Mouse (Mus musculus): ENCODE measurements at regions not wholly inside any gene's neighbourhood (a gene's known extent, or its start where the extent isn't known, plus 50 kb on each side); places are given as distances from the start of the nearest gene placed in this dataset.
A peak's percentile ranks its signal among the peaks of the same experiment; 100 is the strongest.

DNA sequence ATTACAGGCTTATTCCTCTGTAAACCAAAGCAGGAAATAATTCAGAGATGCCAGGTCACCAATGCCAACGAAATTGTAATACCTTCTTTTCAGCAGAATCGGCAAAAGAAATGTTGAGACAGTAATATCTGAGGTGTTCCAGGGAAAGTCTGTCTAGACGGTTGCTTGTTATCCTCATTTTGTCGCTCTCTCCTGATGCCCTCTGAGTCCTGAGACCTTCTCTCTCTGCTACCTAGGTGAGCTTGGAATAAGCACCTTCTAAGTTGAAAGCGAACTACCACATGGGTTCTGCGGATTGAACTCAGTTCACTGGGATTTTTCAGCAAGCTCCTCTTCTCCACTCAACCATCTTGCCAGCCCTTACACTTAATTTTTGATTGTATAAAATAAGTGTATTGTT, 61.8 kb upstream of the Gm10295 start:
- Histone ChIP-seq H3K27me3 (ENCODE audit: control insufficient read depth, insufficient read depth, low read length, poor library complexity, severe bottlenecking) (no peaks in the 10 kb centered on the region), H3K27ac (ENCODE audit: insufficient read depth, low read length) (no peak overlapping the region), H3K9me3 (replicated peaks; ENCODE audit: control insufficient read depth, insufficient read depth, low read length, poor library complexity, severe bottlenecking) (no peaks in the 10 kb centered on the region), H3K9ac (ENCODE audit: low read depth, poor library complexity, severe bottlenecking) (no peak overlapping the region), H3K36me3 (ENCODE audit: control insufficient read depth, insufficient read depth, low read length, poor library complexity, severe bottlenecking) (no peaks in the 10 kb centered on the region), H3K4me3 (ENCODE audit: low read depth, low read length) (no peak overlapping the region), H3K4me1 (ENCODE audit: control insufficient read depth, insufficient read depth, low read length) (no peaks in the 10 kb centered on the region)
- no peak for TF ChIP-seq EP300 (IDR thresholded peaks at IDR 0.05; ENCODE audit: insufficient read depth, low read depth, low read length)

DNA sequence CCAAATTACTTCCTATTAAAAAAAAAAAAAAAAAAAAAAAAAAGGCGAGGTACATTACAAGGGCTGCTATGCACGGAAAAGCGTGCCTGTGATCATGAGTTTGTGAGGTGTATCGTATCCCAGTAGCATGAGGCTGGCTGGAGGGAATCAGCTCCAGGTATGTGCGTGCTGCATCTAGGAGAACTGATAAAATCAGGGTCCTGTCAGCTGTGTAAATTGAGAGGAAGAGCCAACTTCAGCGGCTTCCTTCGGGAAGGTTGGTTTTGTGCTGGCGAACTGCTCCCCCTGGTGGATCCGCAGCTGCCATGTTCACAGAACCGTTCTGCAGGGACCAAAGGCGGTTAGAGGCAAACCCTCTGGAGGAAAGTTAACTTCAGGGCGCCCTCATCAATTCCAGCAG, 60.8 kb upstream of the Gm10295 start:
- H3K27ac ChIP-seq (ENCODE audit: insufficient read depth, low read length) = no peak overlapping the region
- no peaks in the 10 kb centered on the region for H3K9me3 ChIP-seq (replicated peaks; ENCODE audit: control insufficient read depth, insufficient read depth, low read length, poor library complexity, severe bottlenecking)
- H3K4me1 ChIP-seq (ENCODE audit: control insufficient read depth, insufficient read depth, low read length) = no peaks in the 10 kb centered on the region
- H3K27me3 ChIP-seq (ENCODE audit: control insufficient read depth, insufficient read depth, low read length, poor library complexity, severe bottlenecking) = no peaks in the 10 kb centered on the region
- no peak overlapping the region for H3K9ac ChIP-seq (ENCODE audit: low read depth, poor library complexity, severe bottlenecking)
- TF ChIP-seq CTCF (IDR thresholded peaks at IDR 0.05; ENCODE audit: low read depth, low read length) (peak; percentile 80), EP300 (IDR thresholded peaks at IDR 0.05; ENCODE audit: insufficient read depth, low read depth, low read length) (no peak), POLR2A (IDR thresholded peaks at IDR 0.05; ENCODE audit: insufficient read depth, low read length) (no peak)
- H3K4me3 ChIP-seq (ENCODE audit: low read depth, low read length) = no peak overlapping the region
- H3K36me3 ChIP-seq (ENCODE audit: control insufficient read depth, insufficient read depth, low read length, poor library complexity, severe bottlenecking) = no peaks in the 10 kb centered on the region

DNA sequence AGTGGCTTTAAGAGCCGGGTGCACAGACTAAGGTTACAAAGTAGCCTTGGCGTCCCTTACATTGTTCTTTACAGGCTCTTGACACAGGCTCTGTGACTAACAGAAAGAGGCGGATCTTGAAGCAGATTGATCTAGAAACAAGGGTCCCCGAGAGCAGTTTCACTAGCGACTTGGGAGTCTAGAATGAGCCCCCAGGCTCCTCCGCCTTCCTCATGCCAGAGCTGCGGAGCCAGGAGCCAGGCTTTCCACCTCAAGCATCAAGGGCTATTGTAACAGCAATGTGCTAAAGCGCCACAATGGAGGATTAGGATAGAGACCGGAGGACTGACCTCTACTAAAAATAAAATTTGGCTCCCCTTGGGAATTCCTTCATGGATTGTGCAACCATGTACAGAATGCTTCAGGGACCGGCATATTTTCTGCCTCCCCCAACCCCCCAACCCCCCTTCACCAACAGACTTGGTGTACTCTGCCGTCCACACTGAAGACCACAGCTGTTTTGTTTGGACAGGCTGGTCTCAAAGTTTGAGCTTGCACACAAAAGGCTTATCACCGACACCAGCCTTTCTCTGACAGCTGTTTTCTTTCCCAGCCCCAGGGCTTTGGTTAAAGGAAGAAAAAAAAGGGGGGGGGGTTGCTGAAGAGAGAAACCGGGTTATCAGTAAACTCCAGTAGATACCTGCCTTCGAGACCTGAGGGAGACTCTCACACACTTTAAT, 60.2 kb upstream of the Gm10295 start:
- Histone ChIP-seq H3K9ac (ENCODE audit: low read depth, poor library complexity, severe bottlenecking) (no peak overlapping the region), H3K27me3 (ENCODE audit: control insufficient read depth, insufficient read depth, low read length, poor library complexity, severe bottlenecking) (no peaks in the 10 kb centered on the region), H3K4me1 (ENCODE audit: control insufficient read depth, insufficient read depth, low read length) (no peaks in the 10 kb centered on the region), H3K9me3 (replicated peaks; ENCODE audit: control insufficient read depth, insufficient read depth, low read length, poor library complexity, severe bottlenecking) (no peaks in the 10 kb centered on the region), H3K27ac (ENCODE audit: insufficient read depth, low read length) (no peak overlapping the region), H3K36me3 (ENCODE audit: control insufficient read depth, insufficient read depth, low read length, poor library complexity, severe bottlenecking) (no peaks in the 10 kb centered on the region), H3K4me3 (ENCODE audit: low read depth, low read length) (no peak overlapping the region)
- no peak for TF ChIP-seq CTCF (IDR thresholded peaks at IDR 0.05; ENCODE audit: low read depth, low read length)

DNA sequence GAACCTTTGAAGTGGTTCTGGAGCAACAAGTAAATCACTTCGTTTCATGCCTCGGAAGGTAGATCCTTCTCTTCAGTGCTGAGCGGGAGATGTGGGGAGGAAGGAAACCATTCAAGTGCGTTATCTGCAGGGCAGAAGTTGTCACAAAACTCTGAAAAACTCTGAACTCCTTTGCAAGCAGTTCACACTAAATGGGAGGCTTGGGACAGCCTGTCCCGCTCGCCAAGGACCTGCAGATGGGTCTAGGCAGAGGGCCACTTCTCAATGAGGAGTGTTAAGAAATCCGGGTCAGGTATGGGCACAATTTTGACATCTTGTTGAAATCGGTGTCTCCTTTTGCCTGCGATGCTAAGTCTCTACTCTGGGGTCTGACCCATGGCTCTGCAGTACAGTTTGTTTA, 58.6 kb upstream of the Gm10295 start:
- H3K4me3 ChIP-seq (ENCODE audit: low read depth, low read length) = no peak overlapping the region
- H3K9me3 ChIP-seq (replicated peaks; ENCODE audit: control insufficient read depth, insufficient read depth, low read length, poor library complexity, severe bottlenecking) = no peaks in the 10 kb centered on the region
- H3K36me3 ChIP-seq (ENCODE audit: control insufficient read depth, insufficient read depth, low read length, poor library complexity, severe bottlenecking) = no peaks in the 10 kb centered on the region
- no peak overlapping the region for H3K27ac ChIP-seq (ENCODE audit: insufficient read depth, low read length)
- no peaks in the 10 kb centered on the region for H3K4me1 ChIP-seq (ENCODE audit: control insufficient read depth, insufficient read depth, low read length)
- H3K27me3 ChIP-seq (ENCODE audit: control insufficient read depth, insufficient read depth, low read length, poor library complexity, severe bottlenecking) = no peaks in the 10 kb centered on the region
- H3K9ac ChIP-seq (ENCODE audit: low read depth, poor library complexity, severe bottlenecking) = no peak overlapping the region
- TF ChIP-seq EP300 (IDR thresholded peaks at IDR 0.05; ENCODE audit: insufficient read depth, low read depth, low read length) (no peak), POLR2A (IDR thresholded peaks at IDR 0.05; ENCODE audit: insufficient read depth, low read length) (no peak), CTCF (IDR thresholded peaks at IDR 0.05; ENCODE audit: low read depth, low read length) (no peak)

DNA sequence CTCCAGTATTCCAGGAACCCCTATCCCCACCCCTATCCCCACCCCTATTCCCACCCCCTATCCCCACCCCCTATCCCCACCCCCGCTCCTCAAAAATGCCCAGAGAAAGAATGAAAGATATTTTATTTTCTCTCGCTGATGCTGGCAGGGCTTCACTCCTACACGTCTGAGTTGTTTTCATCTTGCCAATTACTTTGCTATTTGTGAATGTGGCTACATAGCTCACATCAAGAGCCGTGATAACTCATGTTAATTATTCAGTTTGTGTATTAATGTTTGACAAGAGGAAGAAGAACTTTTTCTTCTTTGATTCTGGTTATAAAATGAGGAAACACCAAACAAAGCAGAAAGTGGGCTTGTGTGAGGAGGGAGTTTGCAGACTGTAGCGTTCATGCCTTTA, 57.8 kb upstream of the Gm10295 start:
- Histone ChIP-seq H3K4me1 (ENCODE audit: control insufficient read depth, insufficient read depth, low read length) (no peaks in the 10 kb centered on the region), H3K36me3 (ENCODE audit: control insufficient read depth, insufficient read depth, low read length, poor library complexity, severe bottlenecking) (no peaks in the 10 kb centered on the region), H3K4me3 (ENCODE audit: low read depth, low read length) (no peak overlapping the region), H3K27me3 (ENCODE audit: control insufficient read depth, insufficient read depth, low read length, poor library complexity, severe bottlenecking) (no peaks in the 10 kb centered on the region), H3K9ac (ENCODE audit: low read depth, poor library complexity, severe bottlenecking) (no peak overlapping the region), H3K27ac (ENCODE audit: insufficient read depth, low read length) (no peak overlapping the region), H3K9me3 (replicated peaks; ENCODE audit: control insufficient read depth, insufficient read depth, low read length, poor library complexity, severe bottlenecking) (no peaks in the 10 kb centered on the region)
- TF ChIP-seq EP300 (IDR thresholded peaks at IDR 0.05; ENCODE audit: insufficient read depth, low read depth, low read length) (no peak), POLR2A (IDR thresholded peaks at IDR 0.05; ENCODE audit: insufficient read depth, low read length) (no peak), CTCF (IDR thresholded peaks at IDR 0.05; ENCODE audit: low read depth, low read length) (no peak)

DNA sequence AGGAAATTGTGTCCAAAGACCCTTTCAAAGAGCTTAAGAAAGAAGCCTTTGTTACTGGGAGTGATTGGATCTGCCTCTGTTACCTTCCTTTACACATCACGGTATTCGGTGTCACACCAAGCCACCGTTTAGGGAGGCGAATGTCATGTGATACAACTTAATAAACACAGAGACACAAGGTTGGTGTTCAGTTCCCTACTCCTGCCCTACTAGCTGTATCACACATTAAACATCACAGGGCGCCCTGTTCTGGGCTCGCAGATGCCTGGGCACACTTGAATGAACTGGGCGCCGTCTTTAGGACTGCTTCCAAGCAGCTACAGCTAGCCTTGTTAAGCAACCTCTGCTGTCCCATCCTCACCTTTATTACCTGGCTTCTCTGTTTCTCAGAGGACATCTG, 55.0 kb upstream of the Gm10295 start:
- no peaks in the 10 kb centered on the region for H3K36me3 ChIP-seq (ENCODE audit: control insufficient read depth, insufficient read depth, low read length, poor library complexity, severe bottlenecking)

More for the DNA sequence above, 55.0 kb upstream of the Gm10295 start:
- no peak overlapping the region for H3K4me3 ChIP-seq (ENCODE audit: low read depth, low read length)
- H3K27ac ChIP-seq (ENCODE audit: insufficient read depth, low read length) = no peak overlapping the region
- no peaks in the 10 kb centered on the region for H3K9me3 ChIP-seq (replicated peaks; ENCODE audit: control insufficient read depth, insufficient read depth, low read length, poor library complexity, severe bottlenecking)
- no peaks in the 10 kb centered on the region for H3K4me1 ChIP-seq (ENCODE audit: control insufficient read depth, insufficient read depth, low read length)
- H3K27me3 ChIP-seq (ENCODE audit: control insufficient read depth, insufficient read depth, low read length, poor library complexity, severe bottlenecking) = no peaks in the 10 kb centered on the region
- TF ChIP-seq EP300 (IDR thresholded peaks at IDR 0.05; ENCODE audit: insufficient read depth, low read depth, low read length) (no peak), POLR2A (IDR thresholded peaks at IDR 0.05; ENCODE audit: insufficient read depth, low read length) (no peak), CTCF (IDR thresholded peaks at IDR 0.05; ENCODE audit: low read depth, low read length) (no peak)
- no peak overlapping the region for H3K9ac ChIP-seq (ENCODE audit: low read depth, poor library complexity, severe bottlenecking)
